Mouse (Mus musculus) cortical plate, adult 2 months (tissue): ENCODE results near the gene Rarres1.

ENCODE experiments used
- CTCF ChIP-seq: fragments of 200-500 bp; IDR thresholded peaks from 2 replicates; pipeline ENCODE4 v1.5.1; 2011; ENCODE audit warnings: mild to moderate bottlenecking, control low read depth, low read length; ENCODE audit not compliant: insufficient read depth; ENCODE audit errors: extremely low read depth
- POLR2A ChIP-seq: fragments of 200-500 bp; IDR thresholded peaks from 2 replicates; pipeline ENCODE4 v1.6.1; 2011; ENCODE audit warnings: mild to moderate bottlenecking, low read length, control low read depth; ENCODE audit not compliant: insufficient read depth; ENCODE audit errors: extremely low read depth

DNA sequence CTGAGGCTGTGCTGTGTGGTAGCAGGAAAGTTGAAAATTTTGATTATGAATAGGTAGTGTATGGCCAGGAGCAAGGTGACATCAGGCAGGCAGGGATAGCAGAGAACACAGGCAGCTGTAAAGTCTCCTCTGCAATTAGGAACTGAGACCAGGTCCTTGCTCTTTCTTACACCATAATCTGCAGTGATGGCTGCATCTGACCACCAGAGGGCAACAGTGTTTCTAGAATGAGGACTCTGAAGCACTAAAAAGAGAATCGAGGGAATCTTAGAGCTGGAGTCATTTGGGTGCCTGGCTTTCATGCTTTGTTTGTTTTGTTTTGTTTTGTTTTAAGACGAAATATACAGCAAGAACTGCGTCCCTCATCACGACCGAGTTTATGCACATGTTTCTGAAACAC is 2.5 kb downstream of the Rarres1 start:
- TF ChIP-seq CTCF (peak; percentile 92), POLR2A (no peak)
